Mouse (Mus musculus) embryonic facial prominence, embryonic 14.5 days (tissue): ENCODE results near the gene Prkd3. TPM values are rescaled to one million over a fixed set of nuclear protein-coding genes. Genes with fewer than 3 reads are reported as not detected.

Source experiments
- ATAC-seq: fragments of 200-750 bp; cut with Nextera tagmentation; 2 replicates; pipeline ENCODE4 v1.8.0; 2017; ENCODE audit warnings: low read depth, moderate number of reproducible peaks, moderate TSS enrichment
- DNase-seq: peaks from one replicate; pipeline ENCODE4 v3.0.0-alpha.2; 2015; ENCODE audit warnings: low spot score
- H3K27ac ChIP-seq: fragments of 300-500 bp; sonication (generic); replicated peaks from 2 replicates; pipeline ENCODE4 v1.5.1; 2014; ENCODE audit warnings: low read depth, mild to moderate bottlenecking, low read length, moderate library complexity
- H3K27me3 ChIP-seq: fragments of 300-500 bp; sonication (generic); replicated peaks from 2 replicates; pipeline ENCODE4 v1.6.1; 2014; ENCODE audit warnings: low read length; ENCODE audit not compliant: control insufficient read depth, insufficient read depth
- H3K36me3 ChIP-seq: fragments of 300-500 bp; sonication (generic); 2 replicates; pipeline ENCODE4 v1.6.1; 2014; ENCODE audit warnings: low read length, mixed read lengths; ENCODE audit not compliant: control insufficient read depth, insufficient read depth
- H3K4me1 ChIP-seq: fragments of 300-500 bp; sonication (generic); 2 replicates; pipeline ENCODE4 v1.6.1; 2014; ENCODE audit warnings: antibody characterized with exemption, low read length; ENCODE audit not compliant: control insufficient read depth, insufficient read depth
- H3K4me2 ChIP-seq: fragments of 300-500 bp; sonication (generic); 2 replicates; pipeline ENCODE4 v1.6.1; 2014; ENCODE audit warnings: low read depth, mild to moderate bottlenecking, low read length, moderate library complexity, mixed read lengths
- H3K4me3 ChIP-seq: fragments of 300-500 bp; sonication (generic); 2 replicates; pipeline ENCODE4 v1.5.1; 2014; ENCODE audit warnings: low read depth, mild to moderate bottlenecking, low read length
- H3K9ac ChIP-seq: fragments of 300-500 bp; sonication (generic); 2 replicates; pipeline ENCODE4 v1.6.1; 2014; ENCODE audit warnings: low read depth, mild to moderate bottlenecking, low read length, moderate library complexity, mixed read lengths
- H3K9me3 ChIP-seq: fragments of 300-500 bp; sonication (generic); 2 replicates; pipeline ENCODE4 v1.6.1; 2016; ENCODE audit warnings: low read length; ENCODE audit not compliant: control insufficient read depth
- WGBS: fragments of 180-500 bp; shearing (Covaris S2); extraction: QIAGEN DNeasy Blood & Tissue Kit; methylation state at CpG from one replicate; pipeline ENCODE4 v1.1.7; 2014; 5-methylcytosine and 5-hydroxymethylcytosine counted together
- polyA plus RNA-seq: library from polyadenylated mRNA; unstranded; fragments of >200 nt; fragmentation: Nextera tagmentation; extraction: Ambion mirVana; gene quantifications from 2 replicates; pipeline ENCODE4 v1.2.1, GENCODE M21; 2014

Prkd3 gene
- polyA plus RNA-seq, 1 experiment from 2014 or later: 42.3 TPM

GRCm38 (mm10) chr17:79051606-79052005, 31.0 kb upstream of the Prkd3 start, which contains the start of gene Qpct:
Gene Qpct (plus strand): TSS chr17:79051906.
- 70% methylated on average over 4 of the region's 4 CpGs for WGBS
- ATAC-seq: no peak
- no peak for DNase-seq

GRCm38 (mm10) chr17:79043705-79044104, 23.1 kb upstream of the Prkd3 start:
- no peak overlapping the region for H3K4me2 ChIP-seq
- DNase-seq (no peak), ATAC-seq (no peak)
- no peaks in the 10 kb centered on the region for H3K9me3 ChIP-seq
- no peak overlapping the region for H3K9ac ChIP-seq
- H3K27ac ChIP-seq: no peak overlapping the region
- 95% methylated on average over 2 of the region's 2 CpGs for WGBS
- no peaks in the 10 kb centered on the region for H3K36me3 ChIP-seq
- no peaks in the 10 kb centered on the region for H3K4me1 ChIP-seq
- H3K4me3 ChIP-seq: no peak overlapping the region
- H3K27me3 ChIP-seq: no peaks in the 10 kb centered on the region

More at GRCm38 (mm10) chr17:79051606-79052005, 31.0 kb upstream of the Prkd3 start, which contains the start of gene Qpct:
- Histone ChIP-seq H3K36me3 (no peaks in the 10 kb centered on the region), H3K4me3 (peak within 1 kb of the TSS; percentile 59), H3K4me2 (peak within 1 kb of the TSS; percentile 100), H3K27ac (no peak within 1 kb of the TSS), H3K27me3 (peaks cover 12% of the 10 kb centered on the region), H3K4me1 (no peaks in the 10 kb centered on the region; the same call in 1 of the 2 replicates), H3K9me3 (no peaks in the 10 kb centered on the region), H3K9ac (peak within 1 kb of the TSS; percentile 64)

GRCm38 (mm10) chr17:79039660-79040059, 19.0 kb upstream of the Prkd3 start:
- no peak overlapping the region for H3K9ac ChIP-seq
- no peaks in the 10 kb centered on the region for H3K36me3 ChIP-seq
- H3K9me3 ChIP-seq: no peaks in the 10 kb centered on the region
- no peak overlapping the region for H3K4me2 ChIP-seq
- H3K27me3 ChIP-seq: no peaks in the 10 kb centered on the region
- H3K27ac ChIP-seq: no peak overlapping the region
- DNase-seq: no peak
- H3K4me3 ChIP-seq: no peak overlapping the region
- ATAC-seq: no peak
- H3K4me1 ChIP-seq: no peaks in the 10 kb centered on the region

- WGBS: 73% methylated on average over 4 of the region's 4 CpGs
Measured at GRCm38 (mm10) chr17:79032782-79033181, 12.2 kb upstream of the Prkd3 start.

GRCm38 (mm10) chr17:79031569-79031968, 11.0 kb upstream of the Prkd3 start:
- Histone ChIP-seq H3K27ac (no peak overlapping the region), H3K4me1 (no peaks in the 10 kb centered on the region), H3K4me3 (no peak overlapping the region), H3K4me2 (no peak overlapping the region), H3K9ac (no peak overlapping the region), H3K36me3 (no peaks in the 10 kb centered on the region), H3K27me3 (no peaks in the 10 kb centered on the region), H3K9me3 (no peaks in the 10 kb centered on the region)
- DNase-seq: no peak
- WGBS: 80% methylated on average over 5 of the region's 5 CpGs
- ATAC-seq: no peak

More at GRCm38 (mm10) chr17:79032782-79033181, 12.2 kb upstream of the Prkd3 start:
- Histone ChIP-seq H3K9ac (no peak overlapping the region), H3K4me3 (no peak overlapping the region), H3K27ac (no peak overlapping the region), H3K4me1 (no peaks in the 10 kb centered on the region), H3K4me2 (no peak overlapping the region), H3K9me3 (no peaks in the 10 kb centered on the region), H3K27me3 (no peaks in the 10 kb centered on the region), H3K36me3 (no peaks in the 10 kb centered on the region)
- no peak for ATAC-seq
- DNase-seq: no peak

- no peaks in the 10 kb centered on the region for H3K4me1 ChIP-seq
- no peak overlapping the region for H3K27ac ChIP-seq
- no peak overlapping the region for H3K4me3 ChIP-seq
- no peak for ATAC-seq
- no peaks in the 10 kb centered on the region for H3K36me3 ChIP-seq
- WGBS: 90% methylated on average over 3 of the region's 3 CpGs
- H3K9ac ChIP-seq: no peak overlapping the region
- no peak for DNase-seq
- H3K27me3 ChIP-seq: no peaks in the 10 kb centered on the region
- H3K9me3 ChIP-seq: no peaks in the 10 kb centered on the region
- H3K4me2 ChIP-seq: no peak overlapping the region
Measured at GRCm38 (mm10) chr17:79029226-79029625, 8.6 kb upstream of the Prkd3 start.

GRCm38 (mm10) chr17:79024544-79024943, 3.9 kb upstream of the Prkd3 start:
- Histone ChIP-seq H3K27ac (no peak overlapping the region), H3K4me3 (no peak overlapping the region), H3K9me3 (no peaks in the 10 kb centered on the region), H3K4me1 (peaks cover 5% of the 10 kb centered on the region; the same call in 1 of the 2 replicates), H3K27me3 (no peaks in the 10 kb centered on the region), H3K36me3 (no peaks in the 10 kb centered on the region), H3K9ac (no peak overlapping the region), H3K4me2 (no peak overlapping the region)
- no peak for ATAC-seq
- DNase-seq: no peak
- WGBS: 60% methylated on average over 4 of the region's 4 CpGs

GRCm38 (mm10) chr17:79022746-79023145, 2.1 kb upstream of the Prkd3 start:
- ATAC-seq (no peak), DNase-seq (no peak)
- Histone ChIP-seq H3K4me2 (no peak overlapping the region), H3K4me3 (no peak overlapping the region), H3K36me3 (no peaks in the 10 kb centered on the region), H3K9ac (no peak overlapping the region), H3K9me3 (no peaks in the 10 kb centered on the region), H3K4me1 (peaks cover 22% of the 10 kb centered on the region), H3K27ac (no peak overlapping the region), H3K27me3 (no peaks in the 10 kb centered on the region)
- 24% methylated on average over 3 of the region's 3 CpGs for WGBS

- Histone ChIP-seq H3K9ac (peak overlapping the region; percentile 89), H3K27me3 (no peaks in the 10 kb centered on the region), H3K9me3 (no peaks in the 10 kb centered on the region), H3K27ac (peak overlapping the region; percentile 95; the same call in 1 of the 2 replicates), H3K36me3 (no peaks in the 10 kb centered on the region), H3K4me2 (peak overlapping the region; percentile 87), H3K4me3 (peak overlapping the region; percentile 81), H3K4me1 (peaks cover 25% of the 10 kb centered on the region)
- ATAC-seq (peak; percentile 64), DNase-seq (peak; percentile 7)
- WGBS: 2% methylated on average over 15 of the region's 24 CpGs
Measured at GRCm38 (mm10) chr17:79020984-79021335, 344 bp upstream of the Prkd3 start.
